Mouse (Mus musculus) heart, postnatal 14 days (tissue): ENCODE results near the gene 4930432M17Rik. TPM values are rescaled to one million over a fixed set of nuclear protein-coding genes. Genes with fewer than 3 reads are reported as not detected.

ENCODE experiments used
- DNase-seq, 2 experiments: peaks; one replicate each; pipeline ENCODE4 v3.0.0; 2021 to 2022
- intact Hi-C: fragments of 180-260 bp; cut with DNase I; formaldehyde crosslinking; loops from one replicate; pipeline ENCODE4 v1.15.1; 2025
- total RNA-seq, 2 experiments: library from RNA; stranded (reverse); gene quantifications; 2 replicates each; pipeline ENCODE4 v1.2.3; 2021

The 4930432M17Rik gene
- total RNA-seq, 2 experiments from 2014 or later: not detected

- peak in 1 of 2 experiments; percentile 39 for DNase-seq
These were observed 7.7 kb upstream of the 4930432M17Rik start for GRCm38 (mm10) chr3:121662705-121663469.

GRCm38 (mm10) chr3:121663470-121663847 lies 7.1 kb upstream of the 4930432M17Rik start:
- no peak for DNase-seq
- intact Hi-C loops: no loop called here

More at GRCm38 (mm10) chr3:121662705-121663469, 7.7 kb upstream of the 4930432M17Rik start:
- intact Hi-C loops: no loop called here

GRCm38 (mm10) chr3:121672135-121672790 lies 1.7 kb downstream of the 4930432M17Rik start:
- no peak for DNase-seq
- intact Hi-C loops: no loop called here

GRCm38 (mm10) chr3:121678935-121679334 lies 8.4 kb downstream of the 4930432M17Rik start:
- intact Hi-C loops: no loop called here
- DNase-seq: no peak

- intact Hi-C loops: no loop called here
- DNase-seq: no peak
These were observed 8.9 kb downstream of the 4930432M17Rik start for GRCm38 (mm10) chr3:121679443-121679842.

GRCm38 (mm10) chr3:121680187-121680586 lies 9.6 kb downstream of the 4930432M17Rik start:
- intact Hi-C loops: no loop called here
- no peak for DNase-seq

- intact Hi-C loops: no loop called here
- DNase-seq: no peak
These were observed 12.2 kb downstream of the 4930432M17Rik start for GRCm38 (mm10) chr3:121682439-121683411.

- no peak for DNase-seq
- intact Hi-C loops: no loop called here
These were observed 14.0 kb downstream of the 4930432M17Rik start for GRCm38 (mm10) chr3:121684552-121684951.

- intact Hi-C loops: no loop called here
- no peak for DNase-seq
These were observed 14.4 kb downstream of the 4930432M17Rik start for GRCm38 (mm10) chr3:121684963-121685362.

- DNase-seq: no peak
- intact Hi-C loops: no loop called here
These were observed 15.4 kb downstream of the 4930432M17Rik start for GRCm38 (mm10) chr3:121685985-121686384.

GRCm38 (mm10) chr3:121686408-121686911 lies 15.9 kb downstream of the 4930432M17Rik start:
- intact Hi-C loops: no loop called here
- DNase-seq: no peak

GRCm38 (mm10) chr3:121687741-121688140 lies 17.2 kb downstream of the 4930432M17Rik start:
- DNase-seq: no peak
- intact Hi-C loops: no loop called here

GRCm38 (mm10) chr3:121689029-121689428 lies 18.5 kb downstream of the 4930432M17Rik start:
- intact Hi-C loops: no loop called here
- DNase-seq: no peak

GRCm38 (mm10) chr3:121689697-121690096 lies 19.1 kb downstream of the 4930432M17Rik start:
- intact Hi-C loops: no loop called here
- DNase-seq: no peak

GRCm38 (mm10) chr3:121693001-121693730 lies 22.6 kb downstream of the 4930432M17Rik start:
- intact Hi-C loops: no loop called here
- DNase-seq: no peak

- DNase-seq: no peak
- intact Hi-C loops: no loop called here
These were observed 23.2 kb downstream of the 4930432M17Rik start for GRCm38 (mm10) chr3:121693746-121694145.

GRCm38 (mm10) chr3:121697169-121697568 lies 26.6 kb downstream of the 4930432M17Rik start:
- DNase-seq: no peak
- intact Hi-C loops: no loop called here

- no peak for DNase-seq
- intact Hi-C loops: no loop called here
These were observed 28.8 kb downstream of the 4930432M17Rik start for GRCm38 (mm10) chr3:121699401-121699800.

GRCm38 (mm10) chr3:121699849-121700248 lies 29.3 kb downstream of the 4930432M17Rik start:
- intact Hi-C loops: no loop called here
- DNase-seq: no peak
